Mouse (Mus musculus): ENCODE measurements at regions not wholly inside any gene's neighbourhood (a gene's known extent, or its start where the extent isn't known, plus 50 kb on each side); places are given as distances from the start of the nearest gene placed in this dataset.

DNA sequence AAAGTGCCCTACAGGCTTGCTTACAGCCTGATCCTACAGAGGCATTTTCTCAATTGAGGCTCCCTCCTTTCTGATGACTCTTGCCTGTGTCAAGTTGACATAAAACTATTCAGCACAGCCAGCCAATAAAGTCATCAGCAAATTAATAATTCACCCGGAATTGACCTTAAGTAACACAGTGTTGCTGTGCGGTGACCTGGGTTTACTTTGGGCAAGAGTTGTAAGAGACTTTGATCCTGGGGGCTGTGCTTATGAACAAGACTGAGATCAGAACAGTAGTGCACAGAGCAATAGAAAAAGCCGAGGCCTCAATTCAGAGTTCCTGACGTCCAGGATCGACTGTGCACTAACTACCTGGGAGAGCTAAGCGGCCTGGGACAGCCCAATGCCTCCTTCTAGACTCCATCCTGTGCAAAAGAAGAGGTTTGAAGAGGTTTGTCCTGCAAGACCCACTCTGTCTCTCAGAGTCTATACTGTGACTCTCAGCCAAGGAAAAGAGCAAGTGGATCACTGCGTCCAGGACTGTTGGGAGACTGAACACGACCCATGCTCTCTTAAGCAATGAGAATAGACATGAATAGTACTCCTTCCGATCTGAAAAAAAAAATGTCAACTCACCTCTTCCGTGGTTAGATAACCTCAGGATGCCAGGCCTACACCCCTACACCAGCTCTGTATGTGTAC is 208.7 kb upstream of the Cadm1 start:
- no peak overlapping the region for H3K4me3 ChIP-seq
- TF ChIP-seq CTCF (IDR thresholded peaks at IDR 0.05) = no peak
- TF ChIP-seq EP300 (IDR thresholded peaks at IDR 0.05; ENCODE audit: insufficient read depth, low read depth, low read length) = no peak
- TF ChIP-seq POLR2A (IDR thresholded peaks at IDR 0.05; ENCODE audit: insufficient read depth, low read depth, low read length) = no peak
- H3K4me1 ChIP-seq (ENCODE audit: control insufficient read depth, insufficient read depth, low read length) = no peaks in the 10 kb centered on the region
- DNase-seq = no peak
- H3K27me3 ChIP-seq (ENCODE audit: control insufficient read depth, insufficient read depth, low read length) = no peaks in the 10 kb centered on the region
- intact Hi-C loops (cut with DNase I) = no loop called here
- WGBS = 89% methylated on average over 10 of the region's 10 CpGs
- H3K36me3 ChIP-seq (ENCODE audit: control insufficient read depth, insufficient read depth, low read length) = no peaks in the 10 kb centered on the region
- no peak overlapping the region for H3K9ac ChIP-seq (ENCODE audit: low read depth, low read length)
- H3K27ac ChIP-seq = no peak overlapping the region
- H3K79me2 ChIP-seq (replicated peaks; ENCODE audit: control insufficient read depth, insufficient read depth, low read length) = no peaks in the 10 kb centered on the region

GRCm38 (mm10) chr9:47322293-47322692 is 207.7 kb upstream of the Cadm1 start:
- Histone ChIP-seq H3K9ac (ENCODE audit: low read depth, low read length) (no peak overlapping the region), H3K4me3 (no peak overlapping the region), H3K27ac (no peak overlapping the region), H3K27me3 (ENCODE audit: control insufficient read depth, insufficient read depth, low read length) (no peaks in the 10 kb centered on the region), H3K79me2 (replicated peaks; ENCODE audit: control insufficient read depth, insufficient read depth, low read length) (no peaks in the 10 kb centered on the region), H3K4me1 (ENCODE audit: control insufficient read depth, insufficient read depth, low read length) (no peaks in the 10 kb centered on the region), H3K36me3 (ENCODE audit: control insufficient read depth, insufficient read depth, low read length) (no peaks in the 10 kb centered on the region)
- DNase-seq = no peak
- TF ChIP-seq EP300 (IDR thresholded peaks at IDR 0.05; ENCODE audit: insufficient read depth, low read depth, low read length) = no peak
- no peak for TF ChIP-seq POLR2A (IDR thresholded peaks at IDR 0.05; ENCODE audit: insufficient read depth, low read depth, low read length)
- no peak for TF ChIP-seq CTCF (IDR thresholded peaks at IDR 0.05)
- 62% methylated on average over 5 of the region's 5 CpGs for WGBS
- intact Hi-C loops (cut with DNase I) = no loop called here

GRCm38 (mm10) chr9:47323051-47323450 is 206.9 kb upstream of the Cadm1 start:
- Histone ChIP-seq H3K27ac (no peak overlapping the region), H3K9ac (ENCODE audit: low read depth, low read length) (no peak overlapping the region), H3K79me2 (replicated peaks; ENCODE audit: control insufficient read depth, insufficient read depth, low read length) (no peaks in the 10 kb centered on the region), H3K4me3 (no peak overlapping the region), H3K36me3 (ENCODE audit: control insufficient read depth, insufficient read depth, low read length) (no peaks in the 10 kb centered on the region), H3K4me1 (ENCODE audit: control insufficient read depth, insufficient read depth, low read length) (no peaks in the 10 kb centered on the region), H3K27me3 (ENCODE audit: control insufficient read depth, insufficient read depth, low read length) (no peaks in the 10 kb centered on the region)
- 78% methylated on average over 5 of the region's 5 CpGs for WGBS
- TF ChIP-seq CTCF (IDR thresholded peaks at IDR 0.05) (no peak), EP300 (IDR thresholded peaks at IDR 0.05; ENCODE audit: insufficient read depth, low read depth, low read length) (no peak), POLR2A (IDR thresholded peaks at IDR 0.05; ENCODE audit: insufficient read depth, low read depth, low read length) (no peak)
- no peak for DNase-seq
- intact Hi-C loops (cut with DNase I) = no loop called here

DNA sequence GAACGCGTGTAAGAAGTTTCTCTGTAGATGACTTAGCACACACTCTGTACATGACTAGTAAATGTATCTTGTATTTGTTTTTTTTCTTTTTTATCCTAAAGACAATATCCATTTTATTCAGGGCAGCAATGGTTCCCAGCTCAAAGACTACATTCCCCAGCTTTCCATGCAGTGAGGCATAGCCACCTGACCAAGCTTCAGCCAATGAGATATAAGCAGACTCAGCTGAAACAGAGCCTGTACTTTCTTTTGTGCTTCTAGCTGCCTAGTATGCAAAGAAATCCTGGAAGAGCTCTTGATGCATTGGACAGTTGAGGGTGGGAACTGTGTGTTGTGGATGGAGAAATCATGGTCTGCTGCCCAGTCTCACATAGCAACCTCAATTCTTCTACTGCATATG is 202.4 kb upstream of the Cadm1 start:
- Histone ChIP-seq H3K4me1 (ENCODE audit: control insufficient read depth, insufficient read depth, low read length) (no peaks in the 10 kb centered on the region), H3K27me3 (ENCODE audit: control insufficient read depth, insufficient read depth, low read length) (no peaks in the 10 kb centered on the region), H3K79me2 (replicated peaks; ENCODE audit: control insufficient read depth, insufficient read depth, low read length) (no peaks in the 10 kb centered on the region), H3K4me3 (no peak overlapping the region), H3K36me3 (ENCODE audit: control insufficient read depth, insufficient read depth, low read length) (no peaks in the 10 kb centered on the region), H3K9ac (ENCODE audit: low read depth, low read length) (no peak overlapping the region), H3K27ac (no peak overlapping the region)
- intact Hi-C loops (cut with DNase I) = no loop called here
- TF ChIP-seq CTCF (IDR thresholded peaks at IDR 0.05) (no peak), POLR2A (IDR thresholded peaks at IDR 0.05; ENCODE audit: insufficient read depth, low read depth, low read length) (no peak), EP300 (IDR thresholded peaks at IDR 0.05; ENCODE audit: insufficient read depth, low read depth, low read length) (no peak)
- WGBS = 97% methylated on average over 2 of the region's 2 CpGs
- no peak for DNase-seq

- H3K4me1 ChIP-seq (ENCODE audit: control insufficient read depth, insufficient read depth, low read length) = no peaks in the 10 kb centered on the region
- no peaks in the 10 kb centered on the region for H3K79me2 ChIP-seq (replicated peaks; ENCODE audit: control insufficient read depth, insufficient read depth, low read length)
- whole genome bisulfite sequencing = 63% methylated on average over 4 of the region's 4 CpGs
- H3K9ac ChIP-seq (ENCODE audit: low read depth, low read length) = no peak overlapping the region
- no peaks in the 10 kb centered on the region for H3K27me3 ChIP-seq (ENCODE audit: control insufficient read depth, insufficient read depth, low read length)
- no peak for DNase-seq
- H3K36me3 ChIP-seq (ENCODE audit: control insufficient read depth, insufficient read depth, low read length) = no peaks in the 10 kb centered on the region
- H3K27ac ChIP-seq = no peak overlapping the region
- H3K4me3 ChIP-seq = no peak overlapping the region
- intact Hi-C loops (cut with DNase I) = loop anchor here (5.0 kb wide), 1 partner anchor 374 kb away; no protein-coding TSS in a partner anchor
- no peak for TF ChIP-seq POLR2A (IDR thresholded peaks at IDR 0.05; ENCODE audit: insufficient read depth, low read depth, low read length)
- TF ChIP-seq EP300 (IDR thresholded peaks at IDR 0.05; ENCODE audit: insufficient read depth, low read depth, low read length) = no peak
- peak; percentile 36 for TF ChIP-seq CTCF (IDR thresholded peaks at IDR 0.05)
These were observed 197.0 kb upstream of the Cadm1 start for GRCm38 (mm10) chr9:47332929-47333328.

- H3K27ac ChIP-seq = no peak overlapping the region
- H3K27me3 ChIP-seq (ENCODE audit: control insufficient read depth, insufficient read depth, low read length) = 0 out of 2 replicates have a peak, but pooled peaks cover 1% of the 10 kb centered on the region
- TF ChIP-seq CTCF (IDR thresholded peaks at IDR 0.05) (peak; percentile 51), POLR2A (IDR thresholded peaks at IDR 0.05; ENCODE audit: insufficient read depth, low read depth, low read length) (no peak)
- intact Hi-C loops (cut with DNase I) = no loop called here
- H3K79me2 ChIP-seq (replicated peaks; ENCODE audit: control insufficient read depth, insufficient read depth, low read length) = no peaks in the 10 kb centered on the region
- H3K36me3 ChIP-seq (ENCODE audit: control insufficient read depth, insufficient read depth, low read length) = no peaks in the 10 kb centered on the region
- no peak for DNase-seq
- no peak overlapping the region for H3K9ac ChIP-seq (ENCODE audit: low read depth, low read length)
- H3K4me3 ChIP-seq = no peak overlapping the region
- 59% methylated on average over 4 of the region's 4 CpGs for WGBS
- no peaks in the 10 kb centered on the region for H3K4me1 ChIP-seq (ENCODE audit: control insufficient read depth, insufficient read depth, low read length)
These were observed 191.8 kb upstream of the Cadm1 start for GRCm38 (mm10) chr9:47338221-47338620.

Measured in heart, adult 2 months (tissue).